Mouse (Mus musculus): Measurements from ENCODE around the gene Cavin1.

Gene Cavin1

GRCm38 (mm10) chr11:100981236-100981635 lies 10.5 kb upstream of the Cavin1 start:
- DNase-seq (ENCODE audit: low spot score), result no peak

- DNase-seq (ENCODE audit: low spot score), result no peak
These were observed 9.8 kb upstream of the Cavin1 start for GRCm38 (mm10) chr11:100980438-100980837.

DNA sequence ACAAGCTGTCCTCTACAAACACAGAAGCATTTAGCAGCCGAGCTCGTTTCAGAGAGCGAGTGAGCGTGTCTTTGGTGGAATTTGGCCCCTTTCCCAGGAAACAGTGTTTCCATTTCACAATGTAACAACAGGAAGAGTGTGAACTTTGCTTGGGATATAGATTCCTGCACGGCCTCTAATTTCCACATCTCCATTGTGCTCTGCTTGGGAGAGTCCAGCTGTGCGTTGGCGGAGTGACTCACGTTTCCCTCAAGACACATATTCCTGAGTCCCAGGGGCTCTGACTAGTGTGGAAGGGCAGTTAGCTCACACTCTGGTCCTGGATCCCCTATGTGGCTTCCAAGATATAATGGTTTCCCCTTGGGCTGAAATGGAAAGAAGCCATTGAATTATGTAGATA lies 9.2 kb upstream of the Cavin1 start:
- DNase-seq (ENCODE audit: low spot score), result peak; percentile 99

GRCm38 (mm10) chr11:100975241-100975640 lies 4.6 kb upstream of the Cavin1 start:
- DNase-seq (ENCODE audit: low spot score), result no peak

DNA sequence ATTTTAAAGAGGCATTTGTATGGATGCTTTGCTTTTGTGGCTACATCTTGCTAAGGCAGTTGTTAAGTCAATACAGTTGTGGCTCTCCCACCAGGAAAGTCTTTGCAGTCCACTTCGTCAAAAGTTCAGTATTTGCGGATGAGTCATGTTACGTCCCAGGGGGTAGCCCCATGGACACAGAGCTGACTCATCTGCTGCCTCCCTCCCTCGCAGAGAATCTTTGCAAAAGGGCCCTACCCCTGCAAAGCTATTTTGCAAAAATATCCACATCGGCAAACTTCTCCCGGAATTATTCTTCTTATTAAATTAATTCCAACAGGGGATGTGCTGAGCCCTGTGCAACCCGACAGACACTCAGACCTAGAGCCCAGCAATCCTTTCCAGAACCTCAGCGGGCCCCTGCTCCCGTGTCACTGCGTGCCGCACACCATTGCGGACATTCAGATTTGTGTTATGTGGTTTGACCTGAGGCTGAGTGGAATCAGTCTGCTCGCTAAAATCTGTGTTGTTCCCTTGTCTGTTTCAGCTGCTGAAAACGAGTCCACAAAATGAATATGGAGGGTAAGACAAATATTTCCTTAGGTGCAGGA lies 3.8 kb upstream of the Cavin1 start:
- peak; percentile 79 for DNase-seq (ENCODE audit: low spot score)

- no peak for DNase-seq (ENCODE audit: low spot score)
These were observed 2.6 kb upstream of the Cavin1 start for GRCm38 (mm10) chr11:100973245-100973644.

DNA sequence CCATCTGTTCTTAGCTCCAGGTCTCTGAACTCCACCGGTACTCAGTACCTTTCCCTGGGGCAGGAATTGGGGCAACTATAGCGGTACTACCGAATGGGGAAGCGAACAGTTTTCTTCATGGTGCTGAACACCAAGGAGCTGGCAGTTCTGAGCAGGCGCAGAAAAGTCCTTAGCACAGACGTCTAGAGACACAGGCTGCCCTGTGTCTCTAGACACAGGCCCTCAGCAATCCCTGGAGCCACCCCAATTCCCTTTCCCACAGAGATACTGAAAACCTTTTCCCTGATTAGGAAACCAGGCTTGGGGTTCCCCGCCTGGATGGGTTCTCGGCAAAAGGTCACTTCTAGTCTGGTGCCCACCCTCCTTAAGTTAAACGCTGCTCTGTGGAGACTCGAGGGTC lies 768 bp upstream of the Cavin1 start:
- peak; percentile 80 for DNase-seq (ENCODE audit: low spot score)

DNA sequence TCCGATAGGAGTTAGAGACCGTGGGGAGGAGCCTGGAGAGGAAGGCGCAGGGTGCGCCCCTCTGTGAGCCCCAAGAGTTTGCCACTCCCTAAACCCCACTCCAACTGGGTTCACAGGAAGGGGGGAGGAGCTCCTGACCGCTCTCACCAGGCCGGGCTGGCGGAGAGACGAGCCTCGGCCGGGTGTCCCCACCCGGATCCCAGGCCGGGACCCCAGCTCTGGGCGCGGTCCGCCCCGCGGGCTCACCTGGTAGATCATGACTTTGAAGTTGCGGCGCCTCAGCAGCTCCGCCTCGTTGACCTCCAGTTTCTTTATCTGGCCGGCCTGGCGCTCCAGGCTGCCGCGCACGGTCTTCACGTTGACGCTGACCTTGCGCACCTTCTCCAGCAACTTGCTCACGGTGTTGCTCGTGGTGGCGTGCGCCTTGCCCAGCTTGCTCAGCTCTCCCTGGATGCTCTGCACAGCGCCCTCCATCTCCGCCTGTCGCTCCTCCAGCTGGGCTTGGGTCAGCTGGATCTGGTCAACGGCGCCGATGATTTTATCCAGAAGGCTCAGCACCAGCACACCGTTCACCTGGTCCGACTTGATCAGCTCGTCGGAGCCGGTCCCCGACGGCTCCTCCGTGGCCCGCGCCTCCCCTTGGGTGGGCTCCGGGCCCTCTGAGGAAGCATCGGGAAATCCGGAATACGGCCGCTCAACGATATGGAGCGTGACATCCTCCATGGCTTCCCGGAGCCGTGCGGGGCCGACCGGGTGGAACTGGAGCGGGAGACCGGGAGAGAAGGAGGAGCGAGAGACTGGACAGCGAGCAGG lies 737 bp downstream of the Cavin1 start:
- peak; percentile 74 for DNase-seq (ENCODE audit: low spot score)

- DNase-seq (ENCODE audit: low spot score), result no peak
These were observed 1.4 kb downstream of the Cavin1 start for GRCm38 (mm10) chr11:100969189-100969743.

DNA sequence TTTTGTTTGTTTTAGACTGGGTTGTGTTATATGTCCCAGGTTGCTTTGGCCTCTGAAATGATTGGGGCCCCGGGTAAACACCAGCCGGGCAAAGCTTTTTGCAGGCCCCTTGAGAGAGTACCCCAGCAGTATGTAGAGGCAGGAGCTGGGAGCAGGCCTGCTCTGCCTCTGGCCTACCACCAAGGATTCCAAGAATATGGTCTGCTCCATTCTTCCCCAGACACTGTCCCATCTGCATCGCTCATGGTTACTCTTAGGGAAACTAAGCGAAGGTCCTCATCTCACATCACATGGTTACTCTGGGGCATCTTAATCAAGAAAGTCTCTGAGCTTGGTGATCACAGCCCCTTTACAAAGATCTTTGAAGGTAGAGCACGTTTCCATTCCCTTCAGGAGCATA lies 2.2 kb downstream of the Cavin1 start:
- peak; percentile 43 for DNase-seq (ENCODE audit: low spot score)

GRCm38 (mm10) chr11:100967881-100968420 lies 2.7 kb downstream of the Cavin1 start:
- peak; percentile 45 for DNase-seq (ENCODE audit: low spot score)

DNA sequence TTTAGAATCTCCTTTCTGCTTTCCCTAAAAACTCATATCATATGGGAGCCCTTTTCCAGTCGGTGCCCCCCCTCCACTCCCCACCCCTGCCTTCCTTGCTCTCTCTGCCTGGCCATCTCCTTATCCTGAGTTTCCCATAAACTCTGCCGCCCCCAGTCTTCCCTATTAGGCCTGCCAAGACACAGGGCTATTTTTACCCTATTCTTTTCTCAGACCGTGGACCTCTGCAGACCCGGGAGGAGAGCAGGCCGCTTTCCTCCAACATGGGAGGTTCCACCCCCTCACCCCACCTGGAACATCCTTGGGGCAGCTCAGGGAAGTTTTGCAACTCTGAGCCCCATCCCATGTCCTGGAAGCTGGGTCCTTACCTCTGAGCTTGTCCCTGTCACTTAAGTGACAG lies 3.3 kb downstream of the Cavin1 start:
- DNase-seq (ENCODE audit: low spot score), result peak; percentile 40

DNA sequence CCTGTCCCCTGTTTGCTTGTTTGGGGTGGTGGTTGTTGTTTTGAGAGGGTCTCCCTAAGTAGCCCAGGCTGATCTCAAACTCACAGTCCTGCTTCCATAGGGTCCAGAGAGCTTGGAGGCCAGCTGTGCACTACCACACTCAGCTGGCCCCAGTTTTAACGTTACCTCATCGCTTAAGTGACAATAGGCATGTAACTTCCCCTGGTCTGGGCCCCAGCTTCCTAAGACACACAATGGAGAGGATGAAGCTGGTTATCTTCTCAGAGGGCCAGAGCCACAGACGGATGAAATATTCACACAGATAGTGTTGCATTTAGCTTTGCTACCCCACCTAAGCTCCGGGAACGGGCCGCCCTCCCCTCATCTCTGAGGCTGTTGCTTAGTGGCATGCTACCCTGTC lies 4.9 kb downstream of the Cavin1 start:
- DNase-seq (ENCODE audit: low spot score), result peak; percentile 30

- DNase-seq (ENCODE audit: low spot score), result no peak
These were observed 5.7 kb downstream of the Cavin1 start for GRCm38 (mm10) chr11:100964901-100965542.

GRCm38 (mm10) chr11:100964180-100964579 lies 6.5 kb downstream of the Cavin1 start:
- peak; percentile 79 for DNase-seq (ENCODE audit: low spot score)

DNA sequence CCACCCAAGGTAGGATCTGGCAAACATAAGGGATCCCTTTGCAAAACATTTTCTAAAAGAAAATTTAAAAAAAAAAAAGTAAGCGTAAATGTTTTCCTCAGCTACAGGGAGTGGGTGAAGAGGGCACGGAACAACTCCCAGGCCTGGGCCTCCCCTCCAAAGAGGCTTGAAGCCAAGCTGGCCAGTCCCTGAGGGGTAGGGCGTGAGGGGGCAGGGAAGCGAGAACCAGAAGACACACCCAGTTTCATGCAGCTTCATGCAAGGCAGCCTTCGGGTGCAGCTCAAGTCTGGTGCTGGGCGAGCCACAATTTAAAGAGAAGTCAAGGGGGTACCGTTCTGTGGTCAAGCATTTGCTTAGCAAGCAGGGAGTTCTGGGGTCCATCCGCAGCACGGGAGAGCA lies 7.0 kb downstream of the Cavin1 start:
- DNase-seq (ENCODE audit: low spot score), result peak; percentile 86

DNA sequence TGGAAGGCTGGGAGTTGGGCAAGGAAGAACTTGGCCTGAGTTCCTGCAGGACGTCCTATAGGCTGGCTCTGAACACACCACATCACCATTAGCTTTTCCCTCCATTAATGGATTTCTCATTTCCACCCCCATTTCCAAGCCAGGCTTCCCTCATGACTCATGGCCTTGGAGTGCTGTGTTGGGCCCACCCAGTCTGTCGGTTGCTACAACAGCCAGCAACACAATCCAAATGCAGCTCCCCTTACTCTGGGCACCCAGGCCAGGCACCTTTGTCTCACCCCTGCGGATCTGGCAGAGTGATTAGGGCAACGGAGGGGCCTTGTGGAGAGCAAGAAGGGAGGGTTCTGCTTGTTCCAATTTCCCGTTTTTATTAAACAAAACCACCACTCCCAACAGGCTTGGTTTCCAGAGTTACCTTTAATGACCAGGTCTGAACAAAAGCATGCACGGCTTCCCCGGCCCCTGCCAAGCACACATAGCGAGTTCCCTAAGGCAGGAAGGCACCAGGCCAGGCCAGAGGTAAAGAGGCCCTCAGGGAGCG lies 8.2 kb downstream of the Cavin1 start:
- DNase-seq (ENCODE audit: low spot score), result peak; percentile 77

GRCm38 (mm10) chr11:100960540-100960939 lies 10.1 kb downstream of the Cavin1 start:
- peak; percentile 56 for DNase-seq (ENCODE audit: low spot score)

GRCm38 (mm10) chr11:100959826-100960225 lies 10.9 kb downstream of the Cavin1 start:
- DNase-seq (ENCODE audit: low spot score), result peak; percentile 76

- DNase-seq (ENCODE audit: low spot score), result peak; percentile 77
These were observed 11.2 kb downstream of the Cavin1 start for GRCm38 (mm10) chr11:100959464-100959810.

DNA sequence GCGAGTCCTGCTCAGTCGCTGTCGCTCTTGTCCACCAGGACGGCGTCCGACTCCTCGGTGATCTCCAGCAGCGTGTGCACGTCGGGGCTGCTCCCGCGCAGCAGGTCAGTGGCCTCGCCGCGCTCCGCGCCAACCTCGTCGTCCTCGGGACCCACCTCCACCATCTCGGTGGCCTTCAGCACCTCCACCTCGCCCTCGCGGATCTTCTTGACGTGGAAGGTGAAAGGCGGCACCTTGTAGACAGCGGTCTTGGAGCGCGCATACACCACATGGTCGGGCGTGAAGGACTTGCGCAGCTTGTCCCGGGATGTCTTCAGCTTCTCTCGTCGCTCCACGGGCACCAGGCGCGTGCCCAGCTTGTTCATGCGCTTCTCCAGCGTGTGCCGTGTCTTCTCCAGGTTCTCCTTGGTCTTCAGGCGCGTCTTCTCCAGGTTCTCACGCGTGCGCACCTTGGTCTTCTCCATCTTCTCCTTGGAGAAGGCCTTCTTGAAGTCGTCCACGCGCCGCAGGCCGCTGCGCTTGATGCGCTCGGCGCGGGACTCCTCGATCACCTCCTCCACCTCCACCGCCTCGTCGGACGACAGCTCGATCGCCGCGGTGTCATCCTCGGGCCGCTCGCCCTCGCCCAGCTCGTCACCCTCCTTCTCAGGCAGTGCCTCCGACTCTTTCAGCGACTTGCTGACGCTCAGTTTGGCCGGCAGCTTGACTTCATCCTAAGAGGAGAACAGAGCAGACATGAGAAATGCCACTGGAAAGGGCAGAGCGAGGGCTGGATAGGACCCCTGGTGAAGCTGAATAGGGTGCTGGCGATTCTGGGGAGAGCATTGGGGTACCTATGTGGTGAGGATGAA lies 11.8 kb downstream of the Cavin1 start:
- no peak for DNase-seq (ENCODE audit: low spot score)
